Mouse (Mus musculus) intestine, embryonic 15.5 days (tissue): ENCODE data around the gene Duoxa1. TPM values are rescaled to one million over a fixed set of nuclear protein-coding genes. Genes with fewer than 3 reads are reported as not detected.
A peak's percentile ranks its signal among the peaks of the same experiment; 100 is the strongest.
"Not testable (repeated sequence)": the region's sequence is repeated elsewhere in the genome, so short reads cannot be mapped to it uniquely, and the experiment has no call there.

ENCODE experiments used
- ATAC-seq: fragments of 200-750 bp; cut with Nextera tagmentation; 2 replicates; pipeline ENCODE4 v1.8.0; 2017; ENCODE audit warnings: moderate TSS enrichment, moderate library complexity
- H3K27ac ChIP-seq: fragments of 300-500 bp; sonication (generic); 2 replicates; pipeline ENCODE4 v1.5.1; 2015; ENCODE audit warnings: mild to moderate bottlenecking, inconsistent platforms
- H3K27me3 ChIP-seq: fragments of 300-500 bp; sonication (generic); replicated peaks from 2 replicates; pipeline ENCODE4 v1.6.1; 2015; ENCODE audit warnings: inconsistent platforms
- H3K36me3 ChIP-seq: fragments of 300-500 bp; sonication (generic); 2 replicates; pipeline ENCODE4 v1.6.1; 2015; ENCODE audit warnings: inconsistent platforms
- H3K4me1 ChIP-seq: fragments of 300-500 bp; sonication (generic); replicated peaks from 2 replicates; pipeline ENCODE4 v1.6.1; 2015; ENCODE audit warnings: inconsistent platforms
- H3K4me2 ChIP-seq: fragments of 300-500 bp; sonication (generic); replicated peaks from 2 replicates; pipeline ENCODE4 v1.6.1; 2015; ENCODE audit warnings: mild to moderate bottlenecking, inconsistent platforms
- H3K4me3 ChIP-seq: fragments of 300-500 bp; sonication (generic); replicated peaks from 2 replicates; pipeline ENCODE4 v1.5.1; 2015; ENCODE audit warnings: inconsistent platforms
- H3K9ac ChIP-seq: fragments of 300-500 bp; sonication (generic); 2 replicates; pipeline ENCODE4 v1.6.1; 2015; ENCODE audit warnings: inconsistent platforms
- H3K9me3 ChIP-seq: fragments of 300-500 bp; sonication (generic); 2 replicates; pipeline ENCODE4 v1.6.1; 2016; ENCODE audit warnings: inconsistent platforms
- WGBS: fragments of 180-500 bp; shearing (Covaris S2); methylation state at CpG from one replicate; pipeline ENCODE4 v1.1.7; 2015; 5-methylcytosine and 5-hydroxymethylcytosine counted together
- polyA plus RNA-seq: library from polyadenylated mRNA; unstranded; fragments of >200 nt; fragmentation: Nextera tagmentation; extraction: Ambion mirVana; gene quantifications from 2 replicates; pipeline ENCODE4 v1.2.1, GENCODE M21; 2015

Gene Duoxa1
- polyA plus RNA-seq, 1 experiment from 2014 or later = not detected

DNA sequence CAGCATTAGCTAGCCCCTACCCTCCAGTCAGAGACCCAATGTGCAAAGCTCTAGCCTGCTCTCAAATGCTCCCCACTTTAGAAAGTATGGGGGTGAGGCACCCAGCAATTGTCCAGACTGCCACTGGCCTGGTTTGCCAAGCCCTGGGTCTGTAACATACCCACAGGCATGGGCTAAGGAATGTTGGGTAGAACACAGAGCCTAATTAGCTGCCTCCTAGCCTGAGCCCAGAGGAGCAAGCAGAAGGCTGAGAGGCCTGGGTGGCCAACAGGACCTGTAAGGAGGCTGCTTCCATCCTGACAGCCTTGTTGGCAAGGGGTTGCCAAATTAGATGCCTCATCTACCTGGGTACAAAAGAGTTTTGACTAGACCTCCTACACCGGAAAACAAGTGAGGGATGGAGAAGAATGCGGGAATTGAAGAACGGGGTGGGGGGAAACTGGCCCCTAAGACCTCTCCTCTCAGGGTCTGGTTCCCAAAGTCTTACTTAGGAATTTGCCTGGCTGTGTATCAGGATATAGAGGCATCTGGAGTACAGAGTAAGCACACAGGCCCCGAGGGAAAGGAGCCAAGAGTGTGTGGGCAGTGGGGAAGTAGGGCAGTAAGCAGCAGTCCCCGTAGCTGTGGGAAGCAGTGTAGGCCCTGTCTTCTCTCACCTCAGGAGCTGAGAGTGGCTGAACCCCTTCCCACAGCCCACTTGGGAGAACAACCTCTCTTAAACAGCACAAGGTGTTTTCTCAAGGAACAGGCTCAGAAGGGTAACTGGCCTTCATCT is 37.8 kb upstream of the Duoxa1 start:
- WGBS = 65% methylated on average over 5 of the region's 5 CpGs
- H3K27me3 ChIP-seq = no peaks in the 10 kb centered on the region
- peaks cover 19% of the 10 kb centered on the region for H3K4me1 ChIP-seq
- H3K36me3 ChIP-seq = peaks cover 4% of the 10 kb centered on the region
- ATAC-seq = no peak
- no peak overlapping the region for H3K4me3 ChIP-seq
- no peak overlapping the region for H3K9ac ChIP-seq
- no peak overlapping the region for H3K4me2 ChIP-seq
- H3K27ac ChIP-seq = no peak overlapping the region
- no peaks in the 10 kb centered on the region for H3K9me3 ChIP-seq

DNA sequence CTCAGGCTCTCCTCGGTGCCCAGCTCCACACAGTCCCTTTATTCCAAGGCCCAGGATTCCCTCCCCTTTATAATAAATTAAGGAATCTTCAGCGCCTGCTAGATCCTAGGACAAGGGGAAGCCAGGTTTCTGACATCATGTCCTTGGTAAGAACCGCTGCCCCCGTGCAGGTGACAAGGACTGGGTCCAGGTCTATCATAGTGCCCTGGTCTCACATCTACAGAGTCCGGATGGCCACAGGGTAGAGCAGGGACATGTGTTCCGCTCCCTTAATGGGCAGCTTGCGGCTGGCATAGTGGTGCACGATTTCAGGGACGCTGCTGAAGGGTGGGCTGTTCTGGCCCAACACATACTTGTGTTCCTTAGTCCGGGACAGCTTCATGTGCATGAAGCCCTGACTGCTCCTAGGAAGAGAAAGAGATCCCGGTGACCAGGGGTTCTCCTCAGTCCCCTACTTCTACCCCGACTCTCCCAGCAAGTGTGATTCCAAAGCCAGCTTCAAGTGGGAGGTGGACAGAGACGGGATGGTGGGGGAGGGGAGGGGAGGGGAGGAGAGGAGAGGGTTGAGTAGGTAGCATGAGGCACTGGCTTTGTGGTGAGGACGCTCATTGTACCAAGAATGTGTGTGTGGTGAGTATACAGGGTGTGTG is 35.7 kb upstream of the Duoxa1 start:
- H3K36me3 ChIP-seq = peaks cover 4% of the 10 kb centered on the region
- WGBS = 16% methylated on average over 14 of the region's 14 CpGs

DNA sequence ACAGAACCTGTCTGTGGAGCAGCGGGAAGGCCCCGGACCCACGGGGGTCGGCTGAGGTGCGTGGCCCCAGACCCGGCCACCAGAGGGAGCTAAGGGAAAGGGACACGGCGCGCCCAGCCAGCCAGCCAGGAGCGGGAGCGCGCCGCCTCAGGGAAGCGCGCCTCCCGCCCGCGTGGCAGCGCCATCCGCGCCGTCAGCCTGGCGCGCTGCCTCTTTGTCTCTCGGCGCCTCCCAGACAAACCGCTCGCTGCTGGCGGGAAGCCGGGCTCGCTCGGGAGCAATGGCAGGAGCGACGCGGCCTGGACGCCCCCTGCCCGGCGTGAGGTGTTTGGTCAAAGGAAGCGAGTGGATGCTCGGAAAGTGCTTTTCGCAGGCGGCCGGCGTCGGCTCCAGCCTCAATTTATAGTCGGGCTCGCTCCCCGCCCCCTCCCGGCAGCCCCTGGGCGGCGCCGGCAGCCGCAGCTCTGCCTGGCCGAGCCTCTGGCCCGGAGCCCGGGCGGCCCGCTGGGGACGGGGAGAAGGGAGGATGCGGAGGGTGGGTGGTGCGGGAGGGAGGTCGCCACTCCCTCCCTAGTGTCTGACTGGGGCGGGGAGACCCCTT is 35.1 kb upstream of the Duoxa1 start:
- Histone ChIP-seq H3K4me2 (peak overlapping the region; percentile 87), H3K27me3 (no peaks in the 10 kb centered on the region), H3K4me1 (peaks cover 16% of the 10 kb centered on the region), H3K36me3 (peaks cover under 1% of the 10 kb centered on the region; the same call in 1 of the 2 replicates), H3K4me3 (peak overlapping the region; percentile 70), H3K9ac (peak overlapping the region; percentile 82), H3K27ac (peak overlapping the region; percentile 98), H3K9me3 (no peaks in the 10 kb centered on the region)
- ATAC-seq = peak; percentile 94
- WGBS = under 1% methylated on average over 60 of the region's 63 CpGs

More for the DNA sequence above, 35.7 kb upstream of the Duoxa1 start:
- H3K9me3 ChIP-seq = no peaks in the 10 kb centered on the region
- peak overlapping the region; percentile 87 for H3K4me2 ChIP-seq
- peak overlapping the region; percentile 98 for H3K27ac ChIP-seq
- H3K27me3 ChIP-seq = no peaks in the 10 kb centered on the region
- peaks cover 19% of the 10 kb centered on the region for H3K4me1 ChIP-seq
- peak overlapping the region; percentile 70 for H3K4me3 ChIP-seq
- peak overlapping the region; percentile 82 for H3K9ac ChIP-seq
- peak; percentile 59 for ATAC-seq

DNA sequence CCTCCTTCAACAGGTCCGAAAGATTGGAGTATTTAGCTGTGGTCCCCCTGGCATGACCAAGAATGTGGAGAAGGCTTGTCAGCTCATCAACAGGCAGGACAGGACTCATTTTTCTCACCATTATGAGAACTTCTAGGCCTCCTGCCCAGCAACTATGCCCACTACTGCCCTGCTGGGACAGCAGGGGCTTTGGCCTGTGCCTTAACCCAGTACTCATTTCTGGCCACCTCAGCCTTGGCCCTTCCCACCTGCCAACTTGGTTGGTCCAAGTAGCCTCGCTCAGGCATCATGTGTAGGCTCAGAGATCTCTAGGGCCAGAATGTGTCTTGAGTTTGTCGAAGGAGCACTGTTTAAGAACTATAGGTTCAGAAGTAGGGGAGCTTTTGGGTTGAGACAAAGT is 33.7 kb upstream of the Duoxa1 start:
- ATAC-seq = no peak
- no peak overlapping the region for H3K4me3 ChIP-seq
- H3K27me3 ChIP-seq = no peaks in the 10 kb centered on the region
- WGBS = 91% methylated on average over 3 of the region's 3 CpGs
- no peaks in the 10 kb centered on the region for H3K36me3 ChIP-seq
- H3K9ac ChIP-seq = no peak overlapping the region
- H3K4me2 ChIP-seq = no peak overlapping the region
- no peak overlapping the region for H3K27ac ChIP-seq
- H3K9me3 ChIP-seq = no peaks in the 10 kb centered on the region
- H3K4me1 ChIP-seq = peaks cover 16% of the 10 kb centered on the region

DNA sequence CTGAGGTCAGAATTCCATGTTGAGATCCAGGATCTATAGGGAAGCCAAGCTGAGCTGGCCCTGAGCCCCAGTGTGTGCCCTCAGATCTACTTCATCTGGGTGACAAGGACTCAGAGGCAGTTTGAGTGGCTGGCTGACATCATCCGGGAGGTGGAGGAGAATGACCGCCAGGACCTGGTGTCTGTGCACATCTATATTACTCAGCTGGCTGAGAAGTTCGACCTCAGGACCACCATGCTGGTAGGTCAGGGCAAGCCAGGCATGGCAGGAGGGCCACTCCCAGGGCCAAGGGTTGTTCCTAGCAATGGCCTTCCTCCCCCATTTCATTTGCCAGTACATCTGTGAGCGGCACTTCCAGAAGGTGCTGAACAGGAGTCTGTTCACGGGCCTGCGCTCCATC is 32.6 kb upstream of the Duoxa1 start:
- H3K4me2 ChIP-seq, H3K27ac ChIP-seq, H3K9ac ChIP-seq: not testable (repeated sequence)

DNA sequence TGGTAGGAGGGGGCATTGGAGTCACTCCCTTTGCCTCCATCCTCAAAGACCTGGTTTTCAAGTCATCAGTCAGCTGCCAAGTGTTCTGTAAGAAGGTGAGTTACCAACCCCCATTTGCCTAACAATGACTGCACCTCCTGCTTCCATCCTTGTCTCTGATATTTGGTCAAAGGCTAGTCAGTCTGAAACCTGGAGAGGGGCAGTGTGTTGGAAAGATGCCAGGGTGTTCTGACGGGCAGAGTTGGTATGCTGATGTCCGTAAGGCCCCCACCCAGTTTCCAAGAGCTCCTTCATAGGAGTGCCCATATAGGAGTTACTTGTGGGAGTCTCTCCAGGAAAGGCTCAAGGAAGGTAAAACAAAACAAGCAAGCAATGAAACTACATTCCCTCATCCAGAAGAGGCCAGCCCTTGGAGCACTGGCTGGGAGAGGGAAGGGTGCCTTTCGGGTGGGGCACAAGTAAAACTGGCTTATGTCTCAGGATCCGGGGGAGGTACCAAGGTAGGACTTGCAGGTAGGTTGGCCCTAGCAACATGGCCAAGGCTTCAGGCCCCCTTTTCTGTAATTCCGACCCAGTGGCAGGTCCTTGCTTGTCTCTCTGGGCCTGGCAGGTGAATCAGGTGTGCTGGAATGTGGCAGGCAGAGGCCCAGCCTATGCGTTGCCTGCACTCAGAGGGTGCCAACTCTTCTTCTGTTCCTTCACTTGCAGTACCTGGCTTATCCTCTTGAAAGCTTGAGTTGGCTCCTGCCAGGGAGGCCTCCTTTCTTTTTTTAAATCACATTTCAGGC is 31.8 kb upstream of the Duoxa1 start:
- Histone ChIP-seq H3K27me3 (no peaks in the 10 kb centered on the region), H3K9ac (no peak overlapping the region), H3K4me3 (no peak overlapping the region), H3K36me3 (no peaks in the 10 kb centered on the region), H3K9me3 (no peaks in the 10 kb centered on the region), H3K4me1 (peaks cover 16% of the 10 kb centered on the region), H3K27ac (no peak overlapping the region), H3K4me2 (no peak overlapping the region)
- no peak for ATAC-seq
- 76% methylated on average over 6 of the region's 6 CpGs for WGBS

More for the DNA sequence above, 32.6 kb upstream of the Duoxa1 start:
- 89% methylated on average over 6 of the region's 6 CpGs for WGBS
- H3K4me3 ChIP-seq, ATAC-seq, H3K36me3 ChIP-seq, H3K9me3 ChIP-seq, H3K27me3 ChIP-seq: not testable (repeated sequence)
- peaks cover 16% of the 10 kb centered on the region for H3K4me1 ChIP-seq

DNA sequence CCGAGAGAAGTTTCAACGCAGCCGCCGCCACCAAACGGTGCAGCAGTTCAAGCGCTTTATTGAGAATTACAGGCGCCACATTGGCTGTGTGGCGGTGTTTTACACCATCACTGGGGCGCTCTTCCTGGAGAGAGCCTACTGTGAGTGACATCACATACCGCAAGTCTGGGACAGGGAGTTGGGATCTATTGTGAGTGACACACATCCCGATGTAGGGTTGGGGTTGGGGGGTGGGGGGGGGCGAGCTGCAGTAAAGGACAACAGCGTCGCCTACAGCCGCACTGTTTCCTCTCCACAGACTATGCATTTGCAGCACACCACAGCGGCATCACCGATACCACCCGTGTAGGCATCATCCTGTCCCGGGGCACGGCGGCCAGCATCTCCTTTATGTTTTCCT is 23.8 kb upstream of the Duoxa1 start:
- WGBS = 66% methylated on average over 21 of the region's 21 CpGs
- Histone ChIP-seq H3K4me2 (no peak overlapping the region), H3K36me3 (no peaks in the 10 kb centered on the region), H3K4me1 (no peaks in the 10 kb centered on the region), H3K27me3 (no peaks in the 10 kb centered on the region), H3K9ac (no peak overlapping the region), H3K4me3 (no peak overlapping the region), H3K9me3 (no peaks in the 10 kb centered on the region), H3K27ac (no peak overlapping the region)
- no peak for ATAC-seq

DNA sequence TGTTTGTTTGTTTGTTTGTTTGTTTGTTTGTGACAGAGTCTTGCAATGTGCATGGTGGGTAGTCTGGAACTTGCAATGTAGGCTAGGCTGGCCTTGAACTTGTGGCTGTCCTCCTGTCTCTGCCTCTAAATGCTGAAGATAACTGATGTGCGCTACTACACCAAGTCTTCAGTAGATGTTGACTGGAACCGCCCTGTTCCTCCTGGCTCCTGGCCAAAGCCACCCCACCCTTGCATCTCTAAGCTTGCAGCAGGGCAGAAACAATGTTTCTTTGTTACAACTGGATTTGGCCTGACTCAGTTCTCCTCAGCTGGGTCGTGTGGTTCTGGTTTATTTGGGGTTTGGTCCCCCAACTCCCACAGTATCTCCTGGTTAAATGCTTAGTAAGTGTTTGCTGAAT is 20.6 kb upstream of the Duoxa1 start:
- Histone ChIP-seq H3K27me3 (no peaks in the 10 kb centered on the region), H3K4me2 (no peak overlapping the region), H3K9ac (no peak overlapping the region), H3K4me1 (no peaks in the 10 kb centered on the region), H3K9me3 (no peaks in the 10 kb centered on the region), H3K4me3 (no peak overlapping the region), H3K27ac (no peak overlapping the region), H3K36me3 (no peaks in the 10 kb centered on the region)
- peak; percentile 52; the same call in 1 of the 2 replicates for ATAC-seq
- 56% methylated on average over 3 of the region's 3 CpGs for WGBS

DNA sequence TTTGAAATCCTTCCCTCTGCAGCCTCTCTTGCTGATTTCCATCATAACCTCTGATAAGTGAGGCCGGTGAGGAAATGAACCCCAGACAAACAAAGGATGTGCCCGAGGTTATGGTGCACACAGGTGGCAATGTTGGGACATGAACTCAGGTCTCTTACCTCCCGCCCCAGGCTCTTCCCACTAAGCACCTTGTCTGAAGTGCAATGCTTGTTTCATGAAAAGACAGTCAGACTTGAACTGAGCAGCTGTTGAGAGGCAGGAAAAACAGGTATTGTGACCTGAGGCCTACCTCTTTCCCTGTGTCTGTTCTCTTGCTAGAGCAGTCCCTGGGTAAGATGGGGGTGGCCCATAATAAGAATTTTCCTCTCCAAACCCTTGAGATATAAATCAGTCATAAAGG is 18.7 kb upstream of the Duoxa1 start:
- Histone ChIP-seq H3K4me2 (no peak overlapping the region), H3K4me1 (no peaks in the 10 kb centered on the region), H3K4me3 (no peak overlapping the region), H3K27ac (no peak overlapping the region), H3K27me3 (no peaks in the 10 kb centered on the region), H3K9ac (no peak overlapping the region), H3K36me3 (no peaks in the 10 kb centered on the region), H3K9me3 (no peaks in the 10 kb centered on the region)
- ATAC-seq = no peak
- 85% methylated on average over 3 of the region's 3 CpGs for WGBS

DNA sequence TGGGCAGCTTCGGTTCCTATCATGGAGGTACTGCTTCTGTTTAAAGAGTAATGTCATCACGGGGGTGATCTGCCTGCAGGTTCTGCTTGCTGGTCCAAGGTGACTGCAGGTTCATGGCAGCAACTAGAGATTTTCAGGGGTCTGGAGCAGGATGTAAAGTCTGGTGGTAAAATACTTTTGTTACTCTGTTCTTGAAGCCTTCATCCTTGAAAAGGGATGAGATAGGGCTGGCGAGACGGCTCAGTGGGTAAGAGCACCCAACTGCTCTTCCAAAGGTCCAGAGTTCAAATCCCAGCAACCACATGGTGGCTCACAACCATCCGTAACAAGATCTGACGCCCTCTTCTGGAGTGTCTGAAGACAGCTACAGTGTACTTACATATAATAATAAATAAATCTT is 16.8 kb upstream of the Duoxa1 start:
- 84% methylated on average over 6 of the region's 6 CpGs for WGBS
- H3K9me3 ChIP-seq, ATAC-seq, H3K36me3 ChIP-seq, H3K27me3 ChIP-seq, H3K4me2 ChIP-seq, H3K9ac ChIP-seq, H3K27ac ChIP-seq, H3K4me3 ChIP-seq, H3K4me1 ChIP-seq: not testable (repeated sequence)

DNA sequence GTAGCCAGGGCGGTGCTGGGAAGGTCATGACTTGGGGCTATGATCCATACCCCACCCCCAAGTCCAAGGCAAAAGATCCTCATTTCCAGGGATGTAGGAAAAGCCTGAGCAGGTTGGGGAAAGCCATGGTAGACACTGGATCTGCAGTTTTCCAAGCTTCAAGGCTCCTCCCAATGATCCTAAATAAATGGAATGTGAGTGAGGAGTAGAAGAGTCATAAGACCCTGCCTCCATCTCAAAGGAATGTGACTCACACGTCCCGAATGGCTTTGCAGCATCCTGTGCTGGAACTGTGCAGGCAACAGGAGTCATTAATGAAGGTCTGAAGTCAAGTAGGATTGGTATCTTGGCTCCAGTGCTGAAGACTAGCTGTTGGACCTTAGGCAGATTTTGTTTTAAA is 14.5 kb upstream of the Duoxa1 start:
- no peak overlapping the region for H3K27ac ChIP-seq
- H3K4me2 ChIP-seq = no peak overlapping the region
- WGBS = 58% methylated on average over 3 of the region's 3 CpGs
- H3K4me3 ChIP-seq = no peak overlapping the region
- H3K9ac ChIP-seq = no peak overlapping the region
- no peak for ATAC-seq
- H3K27me3 ChIP-seq = no peaks in the 10 kb centered on the region
- H3K4me1 ChIP-seq = no peaks in the 10 kb centered on the region
- no peaks in the 10 kb centered on the region for H3K9me3 ChIP-seq
- H3K36me3 ChIP-seq = no peaks in the 10 kb centered on the region

DNA sequence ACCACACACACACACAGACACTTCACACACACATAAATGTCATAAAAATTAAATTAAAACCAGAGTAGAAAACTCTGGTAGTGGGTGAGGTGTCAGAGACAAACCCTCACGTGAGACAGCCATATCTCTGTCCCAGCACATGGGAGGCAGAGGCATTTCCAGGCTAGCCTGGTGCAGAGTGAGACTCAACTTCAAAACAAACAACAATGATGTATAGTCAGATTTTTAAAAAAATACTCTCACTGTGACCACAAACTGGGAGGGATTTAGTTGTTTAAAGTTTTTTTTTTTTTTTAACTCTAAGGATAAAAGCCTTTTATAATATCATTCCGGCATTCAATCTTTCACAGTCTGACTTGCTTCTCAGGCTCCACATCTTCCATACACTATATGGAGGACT is 11.8 kb upstream of the Duoxa1 start:
- H3K4me3 ChIP-seq = no peak overlapping the region
- WGBS = 63% methylated on average over 2 of the region's 2 CpGs

More for the DNA sequence above, 11.8 kb upstream of the Duoxa1 start:
- no peak for ATAC-seq
- Histone ChIP-seq H3K9me3 (no peaks in the 10 kb centered on the region), H3K4me1 (no peaks in the 10 kb centered on the region), H3K36me3 (no peaks in the 10 kb centered on the region), H3K27me3 (no peaks in the 10 kb centered on the region), H3K4me2 (no peak overlapping the region), H3K9ac (no peak overlapping the region), H3K27ac (no peak overlapping the region)
